Mouse (Mus musculus): ENCODE data around the gene Ggta1.

- TF ChIP-seq CTCF (IDR thresholded peaks at IDR 0.05; ENCODE audit: borderline replicate concordance, extremely low read depth, insufficient read depth, insufficient read length) (no peak), POLR2A (IDR thresholded peaks at IDR 0.05; ENCODE audit: borderline replicate concordance, extremely low read depth, insufficient read depth, insufficient read length, poor library complexity, severe bottlenecking) (no peak)
Observed at GRCm38 (mm10) chr2:35495486-35496278, 32.7 kb upstream of the Ggta1 start.

Data from brain, embryonic 14.5 days (tissue).